Mouse (Mus musculus) induced T-regulatory cell, adult 2 months (primary cell): ENCODE measurements around the gene Syngr4.

Experiments
- DNase-seq: peaks from one replicate; pipeline ENCODE4 v3.0.0-alpha.2; 2012; ENCODE audit warnings: low read depth

The Syngr4 gene

GRCm38 (mm10) chr7:45896517-45897257 lies at the start of gene Syngr4, which contains the start of gene Tmem143:
Gene Syngr4 (minus strand): TSS chr7:45896714.
Gene Tmem143 (plus strand): TSS chr7:45896941.
- DNase-seq = peak; percentile 100

GRCm38 (mm10) chr7:45943280-45943679 lies 46.8 kb upstream of the Syngr4 start:
- DNase-seq = peak; percentile 43

- DNase-seq = no peak
Observed at GRCm38 (mm10) chr7:45941986-45942385, 45.5 kb upstream of the Syngr4 start.

- no peak for DNase-seq
Observed at GRCm38 (mm10) chr7:45939836-45940235, 43.3 kb upstream of the Syngr4 start.

GRCm38 (mm10) chr7:45935114-45935513 lies 38.6 kb upstream of the Syngr4 start:
- DNase-seq = peak; percentile 90

- DNase-seq = peak; percentile 42
Observed at GRCm38 (mm10) chr7:45933766-45934165, 37.3 kb upstream of the Syngr4 start.

GRCm38 (mm10) chr7:45929688-45930087 lies 33.2 kb upstream of the Syngr4 start:
- peak; percentile 35 for DNase-seq

- DNase-seq = no peak
Observed at GRCm38 (mm10) chr7:45928626-45929295, 32.2 kb upstream of the Syngr4 start.

- DNase-seq = peak; percentile 59
Observed at GRCm38 (mm10) chr7:45924429-45924816, 27.9 kb upstream of the Syngr4 start.

- DNase-seq = peak; percentile 68
Observed at GRCm38 (mm10) chr7:45923762-45924428, 27.4 kb upstream of the Syngr4 start, which contains the start of gene Ccdc114. Gene Ccdc114 (plus strand): TSS chr7:45924072.

- peak; percentile 99 for DNase-seq
Observed at GRCm38 (mm10) chr7:45922928-45923761, 26.6 kb upstream of the Syngr4 start.

- no peak for DNase-seq
Observed at GRCm38 (mm10) chr7:45921950-45922600, 25.6 kb upstream of the Syngr4 start.

GRCm38 (mm10) chr7:45921242-45921621 lies 24.7 kb upstream of the Syngr4 start, which contains the start of gene Emp3:
Gene Emp3 (minus strand): TSS chr7:45921404.
- peak; percentile 85 for DNase-seq

- DNase-seq = peak; percentile 69
Observed at GRCm38 (mm10) chr7:45920583-45921241, 24.2 kb upstream of the Syngr4 start.

GRCm38 (mm10) chr7:45919761-45920160 lies 23.2 kb upstream of the Syngr4 start:
- DNase-seq = peak; percentile 53

- DNase-seq = peak; percentile 63
Observed at GRCm38 (mm10) chr7:45919083-45919671, 22.7 kb upstream of the Syngr4 start.

GRCm38 (mm10) chr7:45917926-45918325 lies 21.4 kb upstream of the Syngr4 start:
- no peak for DNase-seq

GRCm38 (mm10) chr7:45917004-45917704 lies 20.6 kb upstream of the Syngr4 start:
- DNase-seq = peak; percentile 42
